Mouse (Mus musculus) hindbrain, embryonic 14.5 days (tissue): ENCODE data around the gene Ak2. TPM values are rescaled to one million over a fixed set of nuclear protein-coding genes. Genes with fewer than 3 reads are reported as not detected.

Experiments
- ATAC-seq: fragments of 200-750 bp; cut with Nextera tagmentation; 2 replicates; pipeline ENCODE4 v1.8.0; 2017; ENCODE audit warnings: moderate number of reproducible peaks, mild to moderate bottlenecking, moderate TSS enrichment, moderate library complexity; ENCODE audit not compliant: low FRiP score
- DNase-seq: peaks from one replicate; pipeline ENCODE4 v3.0.0-alpha.2; 2015; ENCODE audit warnings: low spot score
- H3K27ac ChIP-seq: fragments of 300-500 bp; sonication (generic); 2 replicates; pipeline ENCODE4 v1.5.1; 2014; ENCODE audit warnings: mild to moderate bottlenecking, moderate library complexity
- H3K27me3 ChIP-seq: fragments of 300-500 bp; sonication (generic); 2 replicates; pipeline ENCODE4 v1.6.1; 2014; ENCODE audit warnings: mild to moderate bottlenecking, low read length, mixed read lengths; ENCODE audit not compliant: control insufficient read depth, insufficient read depth
- H3K36me3 ChIP-seq: fragments of 300-500 bp; sonication (generic); replicated peaks from 2 replicates; pipeline ENCODE4 v1.6.1; 2014; ENCODE audit not compliant: control insufficient read depth, insufficient read depth
- H3K4me1 ChIP-seq: fragments of 300-500 bp; sonication (generic); replicated peaks from 2 replicates; pipeline ENCODE4 v1.6.1; 2014; ENCODE audit warnings: antibody characterized with exemption, low read length, mixed read lengths; ENCODE audit not compliant: control insufficient read depth, insufficient read depth
- H3K4me2 ChIP-seq: fragments of 300-500 bp; sonication (generic); replicated peaks from 2 replicates; pipeline ENCODE4 v1.6.1; 2014; ENCODE audit warnings: mild to moderate bottlenecking, moderate library complexity
- H3K4me3 ChIP-seq: fragments of 300-500 bp; sonication (generic); replicated peaks from 2 replicates; pipeline ENCODE4 v1.5.1; 2014; ENCODE audit warnings: mild to moderate bottlenecking, low read length
- H3K9ac ChIP-seq: fragments of 300-500 bp; sonication (generic); 2 replicates; pipeline ENCODE4 v1.6.1; 2014
- H3K9me3 ChIP-seq: fragments of 300-500 bp; sonication (generic); 2 replicates; pipeline ENCODE4 v1.6.1; 2016; ENCODE audit warnings: low read length; ENCODE audit not compliant: control insufficient read depth
- WGBS: fragments of 180-500 bp; shearing (Covaris S2); extraction: QIAGEN DNeasy Blood & Tissue Kit; methylation state at CpG from one replicate; pipeline ENCODE4 v1.1.7; 2014; 5-methylcytosine and 5-hydroxymethylcytosine counted together
- polyA plus RNA-seq: library from polyadenylated mRNA; unstranded; fragments of >200 nt; fragmentation: Nextera tagmentation; extraction: Ambion mirVana; gene quantifications from 2 replicates; pipeline ENCODE4 v1.2.1, GENCODE M21; 2014

The Ak2 gene
- polyA plus RNA-seq, 1 experiment from 2014 or later: 60.4 TPM

DNA sequence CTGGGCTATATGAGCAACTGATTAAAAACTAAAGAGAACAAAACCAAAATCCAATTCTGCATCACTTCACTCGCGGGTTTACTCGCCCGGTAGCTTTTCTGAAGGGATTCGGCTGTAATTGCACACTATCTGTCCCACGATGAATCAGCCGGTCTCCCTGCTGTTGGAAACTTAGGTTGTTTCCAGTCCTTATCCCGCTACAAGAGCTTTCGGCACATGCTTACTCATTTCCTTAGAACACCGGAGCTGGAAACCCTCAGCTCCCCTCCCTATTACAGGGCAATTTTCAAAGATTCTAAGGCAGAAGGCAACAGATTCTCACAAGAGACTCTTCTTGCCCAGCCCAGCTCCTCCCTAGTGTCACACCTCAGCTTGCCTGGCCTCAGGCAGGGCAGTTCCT is 25.4 kb downstream of the Ak2 start:
- H3K4me1 ChIP-seq: 0 out of 2 replicates have a peak, but pooled peaks cover 3% of the 10 kb centered on the region
- H3K9me3 ChIP-seq: no peaks in the 10 kb centered on the region
- H3K27ac ChIP-seq: no peak overlapping the region
- ATAC-seq: no peak
- H3K9ac ChIP-seq: no peak overlapping the region
- no peaks in the 10 kb centered on the region for H3K27me3 ChIP-seq
- DNase-seq: no peak
- H3K36me3 ChIP-seq: no peaks in the 10 kb centered on the region
- H3K4me2 ChIP-seq: no peak overlapping the region
- WGBS: 94% methylated on average over 10 of the region's 10 CpGs
- H3K4me3 ChIP-seq: no peak overlapping the region

DNA sequence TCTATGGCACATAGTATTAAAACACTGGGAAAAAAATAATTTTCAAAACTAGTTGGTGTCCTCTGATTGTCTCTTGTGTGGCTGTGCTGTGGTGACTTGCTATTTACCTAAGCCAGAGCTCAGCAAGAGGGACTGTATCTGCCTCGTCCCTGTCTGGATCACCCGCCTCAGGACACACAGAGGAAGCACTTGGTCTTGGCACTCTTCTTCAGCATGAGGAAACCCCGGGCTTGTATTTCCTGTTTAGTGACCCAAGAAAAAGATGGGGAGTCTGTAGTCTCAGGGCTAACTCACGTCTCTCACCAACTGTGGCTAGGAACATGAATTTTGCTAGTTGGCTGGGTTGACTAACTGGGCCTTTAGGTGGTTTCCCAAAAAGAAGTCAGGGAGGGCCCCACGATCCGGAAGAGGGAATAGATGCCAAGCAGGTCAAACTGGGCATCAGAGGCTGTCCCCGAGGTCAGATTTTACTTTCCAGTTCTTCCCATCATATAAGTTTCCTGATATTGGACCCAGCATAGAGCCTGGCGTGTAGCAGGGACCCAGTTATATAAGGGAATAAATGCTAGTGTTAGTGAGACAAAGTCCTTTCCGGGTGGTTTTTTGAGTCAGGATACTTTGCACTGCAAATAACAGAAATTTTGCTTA is 27.2 kb downstream of the Ak2 start:
- DNase-seq (no peak), ATAC-seq (no peak)
- Histone ChIP-seq H3K4me2 (no peak overlapping the region), H3K36me3 (no peaks in the 10 kb centered on the region), H3K4me1 (no peaks in the 10 kb centered on the region), H3K4me3 (no peak overlapping the region), H3K9me3 (no peaks in the 10 kb centered on the region), H3K27ac (no peak overlapping the region), H3K9ac (no peak overlapping the region), H3K27me3 (no peaks in the 10 kb centered on the region)
- 87% methylated on average over 9 of the region's 9 CpGs for WGBS

DNA sequence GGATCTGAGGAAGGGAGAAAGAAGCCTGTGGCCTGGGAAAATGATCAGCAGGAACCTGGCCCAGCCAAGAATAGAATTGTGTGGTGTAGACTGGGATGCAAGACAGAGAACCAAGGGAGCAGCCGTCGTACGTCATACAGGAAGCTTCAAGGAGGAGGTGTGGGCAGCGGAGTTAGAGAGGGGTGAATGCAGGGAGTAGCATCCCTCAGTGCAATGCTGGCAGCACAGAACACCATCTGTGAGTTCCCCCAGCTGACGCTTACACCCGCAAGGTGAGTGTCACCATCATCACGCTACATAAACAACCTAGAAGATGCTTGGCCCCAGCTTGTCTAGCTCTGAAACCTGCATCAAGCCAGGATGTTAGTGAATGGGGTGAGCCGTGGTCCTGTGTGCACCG is 28.0 kb downstream of the Ak2 start:
- Histone ChIP-seq H3K4me2 (no peak overlapping the region), H3K9ac (no peak overlapping the region), H3K9me3 (no peaks in the 10 kb centered on the region), H3K36me3 (no peaks in the 10 kb centered on the region), H3K4me1 (no peaks in the 10 kb centered on the region), H3K4me3 (no peak overlapping the region), H3K27ac (peak overlapping the region; percentile 53; the same call in 1 of the 2 replicates), H3K27me3 (no peaks in the 10 kb centered on the region)
- WGBS: 71% methylated on average over 9 of the region's 9 CpGs
- DNase-seq (no peak), ATAC-seq (no peak)

- ATAC-seq: peak; percentile 65; the same call in 1 of the 2 replicates
- H3K9ac ChIP-seq: no peak overlapping the region
- no peaks in the 10 kb centered on the region for H3K27me3 ChIP-seq
- H3K4me2 ChIP-seq: no peak overlapping the region
- H3K9me3 ChIP-seq: no peaks in the 10 kb centered on the region
- no peaks in the 10 kb centered on the region for H3K36me3 ChIP-seq
- no peaks in the 10 kb centered on the region for H3K4me1 ChIP-seq
- 25% methylated on average over 6 of the region's 6 CpGs for WGBS
- H3K4me3 ChIP-seq: no peak overlapping the region
- peak; percentile 67 for DNase-seq
- H3K27ac ChIP-seq: 0 out of 2 replicates have a peak overlapping the region, but pooled peaks have one; percentile 53
Observed at GRCm38 (mm10) chr4:129020454-129020853, 28.7 kb downstream of the Ak2 start.

DNA sequence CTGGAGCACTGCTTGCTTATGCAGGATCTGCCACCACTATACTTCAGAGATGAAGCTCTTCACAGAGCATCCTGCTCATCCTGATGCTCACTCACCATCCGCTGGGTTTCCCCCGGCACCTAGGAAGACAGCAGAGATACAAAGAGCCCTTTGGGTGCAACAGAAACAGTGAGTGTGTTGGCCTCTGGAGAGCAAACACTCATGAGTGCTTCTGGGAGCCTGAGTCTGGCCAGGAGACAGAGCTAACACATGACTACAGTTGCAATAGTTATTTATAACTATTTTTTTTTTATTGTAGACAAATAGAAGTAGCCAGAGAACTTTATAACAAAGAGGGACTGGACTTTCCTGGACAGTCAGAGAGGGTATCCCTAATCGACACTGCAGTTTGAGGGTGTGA is 29.7 kb downstream of the Ak2 start:
- no peak overlapping the region for H3K4me3 ChIP-seq
- no peaks in the 10 kb centered on the region for H3K9me3 ChIP-seq
- H3K4me2 ChIP-seq: no peak overlapping the region
- no peaks in the 10 kb centered on the region for H3K27me3 ChIP-seq
- no peaks in the 10 kb centered on the region for H3K4me1 ChIP-seq
- ATAC-seq (no peak), DNase-seq (no peak)
- WGBS: 90% methylated on average over 3 of the region's 3 CpGs
- H3K27ac ChIP-seq: no peak overlapping the region
- no peak overlapping the region for H3K9ac ChIP-seq
- no peaks in the 10 kb centered on the region for H3K36me3 ChIP-seq

DNA sequence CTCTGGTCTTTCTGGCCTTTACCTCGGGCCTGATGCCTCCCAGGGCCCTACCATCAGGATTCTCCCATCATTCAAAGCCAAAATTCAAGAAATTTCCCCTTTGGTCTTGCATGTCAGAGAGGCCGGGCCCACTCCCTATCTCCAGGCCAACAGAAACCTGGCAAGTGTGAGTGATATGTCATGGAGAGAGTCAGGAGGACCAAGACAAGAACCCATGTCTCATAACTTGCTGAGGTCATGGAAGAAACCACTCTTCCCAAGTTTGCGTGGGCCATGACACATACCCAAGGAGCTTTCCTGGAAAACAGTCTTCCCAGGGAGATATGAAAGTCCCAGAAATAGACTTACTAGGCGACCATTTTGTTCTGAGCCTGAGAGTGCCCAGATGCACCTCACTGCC is 30.1 kb downstream of the Ak2 start:
- Histone ChIP-seq H3K9me3 (no peaks in the 10 kb centered on the region), H3K9ac (no peak overlapping the region), H3K4me2 (no peak overlapping the region), H3K4me1 (no peaks in the 10 kb centered on the region), H3K4me3 (no peak overlapping the region), H3K27ac (no peak overlapping the region), H3K36me3 (no peaks in the 10 kb centered on the region), H3K27me3 (no peaks in the 10 kb centered on the region)
- DNase-seq (no peak), ATAC-seq (no peak)
- 83% methylated on average over 4 of the region's 4 CpGs for WGBS

DNA sequence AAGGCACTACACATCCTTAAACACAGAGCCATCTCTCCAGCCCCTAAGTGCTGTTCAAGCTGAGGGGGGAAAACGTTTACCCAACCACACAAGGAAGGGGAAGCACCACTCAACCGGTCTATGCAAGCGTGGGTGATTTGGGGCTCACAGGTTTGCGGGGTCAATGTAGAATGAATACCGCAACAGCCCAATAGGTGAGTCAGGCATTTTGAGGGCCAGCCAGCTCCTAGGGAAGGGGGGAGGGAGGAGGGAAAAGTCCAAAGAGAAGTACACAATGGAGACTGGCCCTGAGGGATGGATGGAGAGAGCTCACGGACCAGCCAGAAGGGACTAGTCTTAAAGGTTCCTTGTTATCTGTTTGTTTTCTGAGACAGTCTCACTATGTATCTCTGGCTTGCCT is 32.1 kb downstream of the Ak2 start:
- whole genome bisulfite sequencing: 86% methylated on average over 6 of the region's 6 CpGs
- H3K36me3 ChIP-seq: no peaks in the 10 kb centered on the region
- H3K4me3 ChIP-seq: no peak overlapping the region
- H3K27me3 ChIP-seq: no peaks in the 10 kb centered on the region
- H3K4me1 ChIP-seq: no peaks in the 10 kb centered on the region
- no peak overlapping the region for H3K27ac ChIP-seq
- ATAC-seq (no peak), DNase-seq (no peak)
- no peak overlapping the region for H3K4me2 ChIP-seq
- no peak overlapping the region for H3K9ac ChIP-seq
- H3K9me3 ChIP-seq: no peaks in the 10 kb centered on the region

GRCm38 (mm10) chr4:129024775-129025174 is 33.0 kb downstream of the Ak2 start:
- H3K4me2 ChIP-seq: no peak overlapping the region
- H3K27ac ChIP-seq: no peak overlapping the region
- no peak overlapping the region for H3K9ac ChIP-seq
- H3K36me3 ChIP-seq: no peaks in the 10 kb centered on the region
- H3K4me1 ChIP-seq: no peaks in the 10 kb centered on the region
- DNase-seq (peak; percentile 45), ATAC-seq (no peak)
- no peaks in the 10 kb centered on the region for H3K9me3 ChIP-seq
- no peaks in the 10 kb centered on the region for H3K27me3 ChIP-seq
- 61% methylated on average over 6 of the region's 6 CpGs for WGBS
- no peak overlapping the region for H3K4me3 ChIP-seq

DNA sequence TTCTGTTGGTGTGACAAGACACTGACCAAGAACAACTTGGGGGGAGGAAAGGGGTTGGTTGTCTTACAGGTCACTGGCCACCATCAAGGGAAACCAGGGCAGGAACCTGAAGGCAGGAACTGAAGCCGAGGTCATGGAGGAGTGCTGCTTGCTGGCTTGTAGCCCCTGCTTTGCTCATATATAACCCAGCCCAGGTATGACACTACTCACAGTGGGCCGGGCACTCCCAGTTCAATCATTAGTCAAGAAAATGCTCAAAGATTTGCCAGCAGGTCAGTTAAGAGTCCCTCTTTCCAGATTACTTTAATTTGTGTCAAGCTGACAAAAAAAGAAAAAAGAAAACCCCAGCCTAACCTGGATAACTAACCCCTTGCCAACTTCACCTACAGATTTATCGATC is 33.9 kb downstream of the Ak2 start:
- 96% methylated on average over 3 of the region's 3 CpGs for WGBS
- DNase-seq: no peak
- no peaks in the 10 kb centered on the region for H3K9me3 ChIP-seq

DNA sequence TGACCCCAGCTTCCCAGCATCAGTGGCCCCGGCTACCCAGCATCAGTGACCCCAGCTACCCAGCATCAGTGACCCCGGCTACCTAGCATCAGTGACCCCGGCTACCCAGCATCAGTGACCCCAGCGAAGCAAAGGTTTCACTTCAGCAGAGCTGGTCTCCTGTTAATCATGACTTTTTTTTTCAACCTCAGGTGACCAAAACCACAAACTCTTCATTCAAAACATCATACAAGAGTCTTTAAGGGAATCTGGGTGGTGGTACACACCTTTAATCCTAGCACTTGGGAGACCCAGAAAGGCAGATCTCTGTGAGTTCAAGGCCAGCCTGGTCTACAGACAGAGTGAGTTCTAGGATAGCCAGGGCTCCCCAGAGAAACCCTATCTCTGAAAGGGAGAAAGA is 39.0 kb downstream of the Ak2 start:
- H3K4me1 ChIP-seq: no peaks in the 10 kb centered on the region
- no peaks in the 10 kb centered on the region for H3K27me3 ChIP-seq
- ATAC-seq (no peak), DNase-seq (no peak)
- H3K9ac ChIP-seq: no peak overlapping the region
- no peaks in the 10 kb centered on the region for H3K36me3 ChIP-seq
- H3K27ac ChIP-seq: no peak overlapping the region
- 89% methylated on average over 4 of the region's 4 CpGs for WGBS
- no peak overlapping the region for H3K4me2 ChIP-seq
- H3K4me3 ChIP-seq: no peak overlapping the region
- no peaks in the 10 kb centered on the region for H3K9me3 ChIP-seq

More for the DNA sequence above, 33.9 kb downstream of the Ak2 start:
- Histone ChIP-seq H3K4me1 (no peaks in the 10 kb centered on the region), H3K9ac (no peak overlapping the region), H3K4me2 (no peak overlapping the region), H3K36me3 (no peaks in the 10 kb centered on the region), H3K4me3 (no peak overlapping the region), H3K27me3 (no peaks in the 10 kb centered on the region), H3K27ac (no peak overlapping the region)
- ATAC-seq: no peak
